34 mouse cellular contexts compared by ENCODE assay signal in the genomic region with DNA sequence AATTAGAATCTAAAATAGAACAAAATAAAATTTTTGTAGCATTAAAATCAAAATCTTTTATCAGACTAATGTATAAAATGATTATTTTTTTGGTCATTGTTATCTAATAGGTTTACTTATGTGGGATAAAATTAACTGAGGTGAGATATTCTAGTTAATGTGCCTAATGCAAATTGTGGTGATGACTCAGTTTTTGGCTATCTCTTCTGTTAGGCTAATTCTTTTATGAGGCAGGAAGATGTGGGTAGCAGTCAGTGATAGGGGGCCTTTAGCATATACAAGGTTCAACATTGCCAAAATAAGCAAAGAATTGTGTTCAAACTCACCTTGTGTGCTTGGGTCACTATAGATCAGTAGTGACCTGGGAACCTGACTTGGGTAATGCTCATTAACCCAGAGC.
"Had no signal": no experiment of that assay in that cellular context is flagged by ENCODE, and none has a peak within 500 bp of the region (broad histone marks: within the 10 kb centered on the region; RNA-seq: fewer than 3 reads in every experiment).

No protein-coding gene starts in this region.

- H3K9ac ChIP-seq: heart, embryonic 12.5 days; heart, embryonic 13.5 days; heart, embryonic 15.5 days; hindbrain, embryonic 12.5 days; hindbrain, embryonic 13.5 days; hindbrain, embryonic 14.5 days; hindbrain, embryonic 15.5 days; intestine, embryonic 15.5 days; kidney, embryonic 15.5 days had no signal

- H3K4me1 ChIP-seq: heart, embryonic 12.5 days; heart, embryonic 13.5 days; heart, embryonic 15.5 days; hindbrain, embryonic 10.5 days; hindbrain, embryonic 12.5 days; hindbrain, embryonic 13.5 days; hindbrain, embryonic 15.5 days; intestine, embryonic 15.5 days; kidney, embryonic 15.5 days had no signal

- H3K9me3 ChIP-seq: heart, embryonic 12.5 days; heart, embryonic 13.5 days; heart, embryonic 15.5 days; hindbrain, embryonic 10.5 days; hindbrain, embryonic 12.5 days; hindbrain, embryonic 13.5 days; hindbrain, embryonic 15.5 days; intestine, embryonic 15.5 days; kidney, embryonic 15.5 days had no signal

- H3K4me3 ChIP-seq: heart, embryonic 12.5 days; heart, embryonic 13.5 days; heart, embryonic 15.5 days; hindbrain, embryonic 10.5 days; hindbrain, embryonic 12.5 days; hindbrain, embryonic 13.5 days; hindbrain, embryonic 15.5 days; intestine, embryonic 15.5 days; kidney, embryonic 15.5 days; layer of hippocampus, adult 2 months; left cerebral cortex, adult 2 months had no signal

- H3K27me3 ChIP-seq: heart, embryonic 12.5 days; heart, embryonic 13.5 days; heart, embryonic 15.5 days; hindbrain, embryonic 12.5 days; hindbrain, embryonic 13.5 days; hindbrain, embryonic 15.5 days; intestine, embryonic 15.5 days; kidney, embryonic 15.5 days had no signal

- H3K27ac ChIP-seq: heart, embryonic 13.5 days; heart, embryonic 15.5 days; hindbrain, embryonic 10.5 days; hindbrain, embryonic 12.5 days; hindbrain, embryonic 13.5 days; hindbrain, embryonic 14.5 days; hindbrain, embryonic 15.5 days; hindbrain, postnatal 0 days; intestine, embryonic 15.5 days; kidney, embryonic 15.5 days; kidney, postnatal 0 days; layer of hippocampus, adult 2 months; left cerebral cortex, adult 2 months had no signal

- DNase-seq: heart, postnatal 10 days; heart, postnatal 14 days; heart, postnatal 36 days; heart, postnatal 4 days; kidney, adult 11 months; kidney, adult 18-20 months; kidney, adult 2 months; kidney, adult 8-10 months; kidney, adult 9 months; kidney, postnatal 10 days; kidney, postnatal 14 days; kidney, postnatal 25 days; kidney, postnatal 36 days; kidney, postnatal 4 days; layer of hippocampus, adult 9-11 months; layer of hippocampus, postnatal 36 days had no signal

- H3K4me2 ChIP-seq: heart, embryonic 12.5 days; heart, embryonic 13.5 days; heart, embryonic 15.5 days; hindbrain, embryonic 12.5 days; hindbrain, embryonic 13.5 days; hindbrain, embryonic 14.5 days; hindbrain, embryonic 15.5 days; intestine, embryonic 15.5 days; kidney, embryonic 15.5 days had no signal

- ATAC-seq: hindbrain, embryonic 16.5 days; hindbrain, postnatal 0 days; inflammation-experienced regulatory T-cells, adult 6 months; intestine, embryonic 15.5 days; intestine, embryonic 16.5 days; intestine, postnatal 0 days had no signal
